ENCODE assay signal across 12 mouse cellular contexts in the genomic region with DNA sequence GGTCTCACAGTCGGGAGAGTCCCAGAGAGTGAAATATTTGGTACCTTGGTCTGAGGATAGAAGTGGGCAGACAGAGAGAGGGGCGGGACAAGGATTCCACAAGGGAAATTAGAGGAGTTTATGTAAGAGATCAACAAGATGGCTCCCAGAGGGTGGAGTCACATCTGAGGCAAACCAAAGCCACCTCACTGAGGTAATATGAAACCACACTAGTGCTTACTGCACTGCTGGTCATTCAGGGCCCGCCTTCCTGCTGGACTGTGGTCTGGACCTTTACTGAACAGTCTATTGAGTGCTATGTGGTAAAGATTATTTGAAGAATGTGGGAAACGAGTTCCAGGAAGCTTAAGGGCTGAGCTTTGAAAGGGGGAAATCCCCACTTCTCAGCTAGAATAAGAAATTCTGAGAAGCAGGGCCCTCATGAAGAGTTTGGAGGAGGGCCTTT. TPM values are rescaled to one million over a fixed set of nuclear protein-coding genes. Genes with fewer than 3 reads are reported as not detected.
DNase-seq lines count a peak whose midpoint lies in the region; ATAC-seq and TF ChIP-seq lines count a peak whose summit lies in the region.
"Had no signal": no experiment of that assay in that cellular context is flagged by ENCODE, and none has a peak within 500 bp of the region (broad histone marks: within the 10 kb centered on the region; RNA-seq: fewer than 3 reads in every experiment).

No protein-coding gene starts in this region.

- DNase-seq in heart, adult 11 months, result peak; percentile 71
- peak; percentile 28 to 45 for DNase-seq in kidney, postnatal 36 days
- DNase-seq in forebrain, embryonic 14.5 days (ENCODE audit: low spot score), result no peak
- DNase-seq in adrenal gland, postnatal 14 days, result no peak

- no peaks in the 10 kb centered on the region for H3K36me3 ChIP-seq in heart, embryonic 11.5 days (ENCODE audit: control insufficient read depth, insufficient read depth, low read length)
- H3K36me3 ChIP-seq in myocyte (ENCODE audit: control insufficient read depth, insufficient read depth), result no peaks in the 10 kb centered on the region
- no peaks in the 10 kb centered on the region for H3K36me3 ChIP-seq in forebrain, embryonic 14.5 days (ENCODE audit: control insufficient read depth, insufficient read depth, low read length)
- no peaks in the 10 kb centered on the region for H3K36me3 ChIP-seq in midbrain, embryonic 16.5 days (ENCODE audit: control insufficient read depth, insufficient read depth, low read length)
- H3K36me3 ChIP-seq: hindbrain, embryonic 12.5 days had no signal

- H3K9me3 ChIP-seq in heart, embryonic 11.5 days (replicated peaks; ENCODE audit: control insufficient read depth, low read length), result no peaks in the 10 kb centered on the region
- no peaks in the 10 kb centered on the region for H3K9me3 ChIP-seq in forebrain, embryonic 14.5 days (replicated peaks; ENCODE audit: control insufficient read depth, low read length)
- no peaks in the 10 kb centered on the region for H3K9me3 ChIP-seq in midbrain, embryonic 16.5 days (replicated peaks; ENCODE audit: control insufficient read depth, low read length, poor library complexity, severe bottlenecking)
- H3K9me3 ChIP-seq: hindbrain, embryonic 12.5 days had no signal

- TF ChIP-seq POLR2A in myocyte (IDR thresholded peaks at IDR 0.05; ENCODE audit: insufficient read length, low read depth), result no peak

- no peaks in the 10 kb centered on the region for H3K79me2 ChIP-seq in myocyte (ENCODE audit: control insufficient read depth, insufficient read depth)

- ATAC-seq in heart, embryonic 11.5 days (replicated peaks; ENCODE audit: insufficient number of reproducible peaks, low FRiP score, low TSS enrichment), result no peak
- ATAC-seq in activated CD4-positive, CD25-positive, alpha-beta regulatory T cell, adult 4 months, result peak; percentile 70
- ATAC-seq in forebrain, embryonic 14.5 days, result no peak
- ATAC-seq in midbrain, embryonic 16.5 days, result no peak

- no peak overlapping the region for H3K9ac ChIP-seq in heart, embryonic 11.5 days (ENCODE audit: low read depth, low read length)
- H3K9ac ChIP-seq in forebrain, embryonic 14.5 days (ENCODE audit: low read length), result no peak overlapping the region
- H3K9ac ChIP-seq in midbrain, embryonic 16.5 days (ENCODE audit: low read depth, low read length), result no peak overlapping the region
- H3K9ac ChIP-seq: hindbrain, embryonic 12.5 days had no signal

- H3K4me3 ChIP-seq in heart, embryonic 11.5 days (ENCODE audit: low read depth, low read length), result no peak overlapping the region
- no peak overlapping the region for H3K4me3 ChIP-seq in myocyte
- H3K4me3 ChIP-seq in forebrain, embryonic 14.5 days (ENCODE audit: low read depth, low read length), result no peak overlapping the region
- H3K4me3 ChIP-seq in midbrain, embryonic 16.5 days (ENCODE audit: low read depth, low read length), result no peak overlapping the region
- H3K4me3 ChIP-seq: hindbrain, embryonic 12.5 days had no signal

- H3K27me3 ChIP-seq in heart, embryonic 11.5 days (ENCODE audit: control insufficient read depth, insufficient read depth, low read length), result no peaks in the 10 kb centered on the region
- peaks cover 17% of the 10 kb centered on the region for H3K27me3 ChIP-seq in myocyte (ENCODE audit: control insufficient read depth, insufficient read depth, insufficient read length)
- no peaks in the 10 kb centered on the region for H3K27me3 ChIP-seq in forebrain, embryonic 14.5 days (replicated peaks; ENCODE audit: control insufficient read depth, insufficient read depth, low read length)
- no peaks in the 10 kb centered on the region for H3K27me3 ChIP-seq in midbrain, embryonic 16.5 days (ENCODE audit: control insufficient read depth, insufficient read depth, low read depth, low read length)
- H3K27me3 ChIP-seq: hindbrain, embryonic 12.5 days had no signal

- no peak overlapping the region for H3K4me2 ChIP-seq in heart, embryonic 11.5 days
- peak overlapping the region; percentile 27 for H3K4me2 ChIP-seq in myocyte (ENCODE audit: low read depth)
- no peak overlapping the region for H3K4me2 ChIP-seq in forebrain, embryonic 14.5 days (ENCODE audit: low read length)
- H3K4me2 ChIP-seq in midbrain, embryonic 16.5 days (ENCODE audit: low read length), result no peak overlapping the region
- H3K4me2 ChIP-seq: hindbrain, embryonic 12.5 days; liver, embryonic 11.5 days; midbrain, embryonic 11.5 days had no signal

- WGBS in heart, embryonic 11.5 days (ENCODE audit: insufficient replicate concordance), result 59% methylated on average over 4 of the region's 4 CpGs
- 64% methylated on average over 4 of the region's 4 CpGs for WGBS in forebrain, embryonic 14.5 days
- WGBS in midbrain, embryonic 16.5 days, result 55% methylated on average over 4 of the region's 4 CpGs

- no peak overlapping the region for H3ac ChIP-seq in myocyte (ENCODE audit: control insufficient read depth, insufficient read length)

- H3K4me1 ChIP-seq in heart, embryonic 11.5 days (ENCODE audit: control insufficient read depth, insufficient read depth, low read length), result no peaks in the 10 kb centered on the region
- no peaks in the 10 kb centered on the region for H3K4me1 ChIP-seq in forebrain, embryonic 14.5 days (ENCODE audit: control insufficient read depth, insufficient read depth, low read length)
- H3K4me1 ChIP-seq in midbrain, embryonic 16.5 days (ENCODE audit: control insufficient read depth, insufficient read depth, low read length), result no peaks in the 10 kb centered on the region
- H3K4me1 ChIP-seq: hindbrain, embryonic 12.5 days had no signal

- no peak overlapping the region for H3K27ac ChIP-seq in heart, embryonic 11.5 days (ENCODE audit: low read depth, low read length)
- H3K27ac ChIP-seq in forebrain, embryonic 14.5 days (ENCODE audit: low read depth, low read length), result no peak overlapping the region
- H3K27ac ChIP-seq in midbrain, embryonic 16.5 days (ENCODE audit: low read length), result no peak overlapping the region
- H3K27ac ChIP-seq: hindbrain, embryonic 12.5 days had no signal

TF ChIP-seq in myocyte, 11 proteins besides CTCF, POLR2A, EP300 and RAD21:
- TF ChIP-seq MYOG (IDR thresholded peaks at IDR 0.05; ENCODE audit: control insufficient read depth in 1 of 3, insufficient read depth in 1 of 3, insufficient read length in 2 of 3, low read depth in 2 of 3), result no peak
- TF ChIP-seq E2F4 (IDR thresholded peaks at IDR 0.05; ENCODE audit: insufficient read depth), result no peak
- TF ChIP-seq MAX (IDR thresholded peaks at IDR 0.05; ENCODE audit: low read depth), result no peak
- no peak for TF ChIP-seq CEBPB (IDR thresholded peaks at IDR 0.05; ENCODE audit: insufficient read depth, poor library complexity, severe bottlenecking)
- TF ChIP-seq POLR2AphosphoS2 (IDR thresholded peaks at IDR 0.05; ENCODE audit: insufficient read length, low read depth), result no peak
- TF ChIP-seq MYOD1 (IDR thresholded peaks at IDR 0.05; ENCODE audit: control insufficient read depth in 1 of 3, insufficient read length in 2 of 3, low read depth in 2 of 3), result no peak
- no peak for TF ChIP-seq SRF (IDR thresholded peaks at IDR 0.05; ENCODE audit: control insufficient read depth, insufficient read length, low read depth)
- no peak for TF ChIP-seq REST (IDR thresholded peaks at IDR 0.05; ENCODE audit: insufficient read depth, insufficient read length)
- TF ChIP-seq USF1 (IDR thresholded peaks at IDR 0.05; ENCODE audit: low read depth), result no peak
- no peak for TF ChIP-seq TCF3 (IDR thresholded peaks at IDR 0.05; ENCODE audit: insufficient read length, low read depth)

RNA-seq across cellular contexts. Expression of a gene that starts 17.9 kb away (rescaled TPM):
- polyA plus RNA-seq in heart, embryonic 11.5 days (2014; fragmentation: Nextera tagmentation; extraction: Ambion mirVana), result not detected in 2 replicates
- not detected for polyA plus RNA-seq in activated CD4-positive, CD25-positive, alpha-beta regulatory T cell, adult 4 months (2017; shearing (Covaris generic))
- not detected for polyA plus RNA-seq in myocyte (2012; fragmentation: generic; extraction: Trizol)
- polyA plus RNA-seq in forebrain, embryonic 14.5 days (2014; fragmentation: Nextera tagmentation; extraction: Ambion mirVana), result not detected in 2 replicates
- 0.11 TPM in 1 of 2 replicates, not detected in the other for total RNA-seq in adrenal gland, postnatal 14 days (2021)
- polyA plus RNA-seq in midbrain, embryonic 16.5 days (2015; fragmentation: Nextera tagmentation; extraction: Ambion mirVana), result 0.07 and 0.10 TPM in 2 replicates
- polyA plus RNA-seq: embryonic facial prominence, embryonic 11.5 days; hindbrain, embryonic 12.5 days; liver, embryonic 11.5 days; midbrain, embryonic 11.5 days had no signal

Comparison
In these comparisons a context has a peak if more than half of its experiments do, and no peak if none do; other contexts are left out.
1. DNase-seq: peak in heart, adult 11 months (single experiment) and kidney, postnatal 36 days (2 of 2); none in forebrain, embryonic 14.5 days (single experiment) and adrenal gland, postnatal 14 days (single experiment).